Mouse (Mus musculus) spleen, adult 10 weeks (tissue): ENCODE measurements around the gene Zscan21. TPM values are rescaled to one million over a fixed set of nuclear protein-coding genes. Genes with fewer than 3 reads are reported as not detected.

ENCODE experiments used
- polyA plus RNA-seq: library from polyadenylated mRNA; stranded (reverse); fragments of 350-450 nt; fragmentation: Illumina TruSeq; extraction: RNeasy Lipid Tissue Mini Kit (QIAGEN cat#74804); gene quantifications from one replicate; pipeline ENCODE4 v1.2.3, GENCODE M21; 2015; ENCODE audit warnings: low replicate concordance; ENCODE audit not compliant: insufficient read depth

Zscan21 gene
- polyA plus RNA-seq: 19.8 TPM

DNA sequence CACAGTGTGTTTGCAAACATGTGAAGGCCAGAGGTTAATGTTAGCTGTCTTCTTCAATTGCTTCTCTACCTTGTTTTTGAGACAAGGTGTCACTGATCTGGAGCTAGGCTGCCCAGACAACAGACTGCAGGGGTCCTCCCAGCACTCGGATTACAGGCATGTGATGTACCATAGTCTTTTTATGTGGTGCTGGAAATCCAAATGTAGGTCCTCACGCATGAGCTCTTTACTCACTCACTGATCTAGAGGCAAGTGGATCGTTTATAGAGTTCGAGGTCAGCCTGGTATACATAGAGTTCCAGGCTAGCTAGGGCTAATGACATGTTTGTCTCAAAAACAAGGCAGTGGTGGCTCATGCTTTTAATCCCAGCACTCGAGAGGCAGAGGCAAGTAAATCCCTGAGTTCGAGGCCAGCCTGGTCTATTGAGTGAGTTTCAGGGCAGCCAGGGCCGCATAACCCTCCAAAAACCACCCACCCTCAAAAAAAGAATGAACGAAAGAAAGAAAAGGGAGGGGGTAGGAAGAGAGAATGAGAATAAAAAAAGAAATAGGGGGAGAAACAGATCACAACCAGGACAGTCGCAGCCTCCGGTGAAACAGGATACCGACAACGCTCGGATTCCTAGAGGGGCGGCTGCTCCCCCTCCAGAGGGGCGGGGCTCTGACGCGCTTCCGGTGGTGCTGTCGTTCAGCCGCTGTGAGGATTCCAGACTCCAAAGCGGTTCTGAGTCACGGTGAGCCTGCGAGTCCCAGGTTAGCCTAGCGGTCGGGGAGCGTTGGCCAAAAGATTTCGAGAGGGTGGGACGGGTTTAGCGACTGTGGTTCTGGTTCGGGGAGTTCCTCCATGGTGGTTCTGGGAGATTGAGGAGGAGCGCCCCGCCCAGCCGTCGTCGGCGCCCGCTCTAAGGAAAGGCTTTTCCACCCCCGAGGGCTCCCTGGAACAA, at the start of gene Zscan21:
Gene Zscan21, plus strand, starts transcription at position 649 of the 944 bp plus-strand sequence.

DNA sequence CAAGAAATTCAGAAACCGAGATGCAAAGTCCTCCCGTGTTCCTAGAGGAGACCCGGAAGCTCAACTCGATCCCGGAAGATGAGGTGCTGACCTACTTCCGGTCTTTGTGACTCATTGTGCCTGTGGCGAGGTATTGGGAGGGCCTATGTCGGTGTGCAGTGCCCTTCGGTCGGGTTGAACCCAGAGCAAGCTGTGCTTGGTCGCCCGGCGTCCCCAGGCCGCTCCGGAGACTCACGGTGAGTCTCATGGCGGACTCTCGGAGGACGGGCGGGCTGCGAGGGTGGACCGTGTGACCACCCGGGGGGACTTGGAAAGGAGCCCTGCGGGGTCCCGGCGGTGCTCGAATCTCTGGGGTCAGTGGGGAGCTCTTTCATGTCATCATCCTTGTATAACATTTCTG, 31.7 kb upstream of the Zscan21 start, which contains the start of gene Zkscan1:
Gene Zkscan1, plus strand, starts transcription at position 89 of the 400 bp plus-strand sequence.

DNA sequence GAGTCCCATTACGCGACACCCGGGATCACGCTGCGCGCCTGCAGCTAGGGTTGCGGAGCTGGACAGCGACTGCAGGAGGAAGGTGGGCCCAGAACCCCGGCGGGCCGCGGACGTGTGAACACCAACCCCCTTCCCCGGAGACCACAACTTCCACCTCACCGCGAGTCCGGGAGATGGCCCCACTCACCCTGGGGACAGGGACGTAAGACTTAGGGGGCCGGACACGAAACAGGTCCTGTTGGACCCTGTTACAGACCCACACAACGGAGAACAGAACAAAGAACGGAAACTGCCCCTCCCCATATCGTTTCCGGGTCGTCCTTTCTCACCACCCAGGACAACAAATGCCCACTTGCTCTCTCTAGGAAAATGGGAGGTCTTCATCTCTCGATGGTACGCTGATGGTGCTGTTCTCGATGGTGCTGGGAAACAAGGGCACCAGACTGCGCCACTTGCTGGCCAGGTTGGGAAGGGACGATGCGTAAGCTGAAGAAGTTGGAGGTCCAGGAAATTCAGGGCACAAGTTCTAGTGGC, 38.8 kb downstream of the Zscan21 start, which contains the start of gene Zfp113:
Gene Zfp113, minus strand, starts transcription at position 302 of the 534 bp plus-strand sequence.

DNA sequence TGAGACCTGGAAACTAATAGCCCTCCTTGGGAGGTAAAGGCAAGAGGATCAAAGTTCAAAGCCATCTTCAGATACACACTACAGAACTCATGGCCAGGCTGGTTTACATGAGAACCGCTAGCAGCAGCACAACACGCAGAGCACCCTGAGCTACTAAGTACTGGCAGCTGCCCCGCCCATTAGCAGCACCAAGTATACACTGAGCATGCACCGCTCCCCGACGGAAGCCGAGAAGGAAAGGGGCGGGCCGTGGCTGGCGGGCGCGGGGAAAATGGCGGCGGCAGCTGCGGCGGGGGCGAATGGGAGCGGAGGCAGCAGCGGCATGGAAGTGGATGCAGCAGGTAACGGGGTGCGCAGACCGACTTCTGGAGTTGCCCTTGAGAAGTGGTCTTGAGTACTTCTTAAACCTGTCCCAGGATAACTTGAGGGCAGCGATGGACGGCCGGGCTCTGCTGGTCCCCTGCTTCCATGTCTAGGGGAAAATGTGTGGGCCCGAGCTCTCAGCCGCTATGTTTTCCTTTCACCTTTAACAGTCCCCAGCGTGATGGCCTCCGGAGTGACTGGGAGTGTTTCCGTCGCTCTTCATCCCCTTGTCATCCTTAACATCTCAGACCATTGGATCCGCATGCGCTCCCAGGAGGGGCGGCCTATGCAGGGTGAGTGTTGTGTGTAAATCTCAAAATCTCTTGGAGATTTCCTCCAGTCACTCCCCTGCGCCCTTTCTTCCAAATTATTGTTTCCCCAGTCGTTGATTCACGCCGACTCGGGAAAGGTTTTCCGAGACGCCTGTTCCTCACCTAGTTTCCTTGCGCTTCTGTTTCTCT, 44.4 kb downstream of the Zscan21 start, which contains the start of gene Cops6:
Gene Cops6, plus strand, starts transcription at position 230 of the 824 bp plus-strand sequence.

DNA sequence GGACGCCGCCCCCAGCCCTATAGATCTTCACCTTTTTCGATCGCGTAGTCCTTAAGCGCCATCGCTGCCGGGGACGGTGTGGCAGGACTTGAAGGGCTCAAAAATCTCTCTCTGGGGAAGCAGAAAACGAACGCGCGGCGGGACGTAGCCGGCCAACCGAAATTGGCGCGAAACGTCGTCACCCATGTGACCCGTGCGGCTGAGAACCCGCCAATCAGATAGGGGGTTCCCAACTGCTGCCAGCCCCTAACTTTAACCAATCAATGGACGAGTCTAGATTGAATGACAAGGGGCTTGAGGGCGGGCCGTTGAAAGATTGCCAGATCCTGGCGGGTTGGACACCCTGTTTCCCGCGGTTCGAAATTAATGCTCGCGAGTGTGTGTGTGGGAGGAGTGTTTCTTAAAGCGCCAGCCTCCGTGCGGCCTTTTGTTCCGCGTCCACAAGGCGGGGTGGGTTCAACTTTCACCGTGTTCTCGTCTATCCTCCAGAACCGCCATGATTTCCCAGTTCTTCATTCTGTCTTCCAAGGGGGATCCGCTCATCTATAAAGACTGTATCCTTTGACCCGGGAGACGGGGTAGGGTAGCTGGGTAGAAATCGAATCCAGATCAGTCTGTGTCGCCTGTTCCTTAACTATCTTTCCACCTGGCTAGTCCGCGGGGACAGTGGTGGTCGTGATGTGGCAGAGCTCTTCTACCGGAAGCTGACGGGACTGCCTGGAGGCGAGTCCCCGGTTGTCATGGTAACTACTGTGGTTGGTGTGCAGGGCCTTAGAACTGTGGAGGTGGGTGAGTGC, 55.2 kb downstream of the Zscan21 start, which contains the start of the genes Ap4m1 and Mcm7:
Gene Ap4m1, plus strand, starts transcription at position 308 of the 797 bp plus-strand sequence.
Gene Mcm7, minus strand, starts transcription at position 728 of the 797 bp plus-strand sequence.

Other genes with a start within 250 kb of the Zscan21 start
- 53.7 TPM for gene Pilrb2, start 245.1 kb upstream of the Zscan21 start, polyA plus RNA-seq
- not detected for gene Cyp3a13, start 195.3 kb upstream of the Zscan21 start, polyA plus RNA-seq
- not detected for gene Gjc3, start 153.8 kb upstream of the Zscan21 start, polyA plus RNA-seq
- gene Azgp1, start 135.4 kb upstream of the Zscan21 start, polyA plus RNA-seq: not detected
- gene Smok3a, start 95.6 kb upstream of the Zscan21 start, polyA plus RNA-seq: not detected
- gene Smok3b, start 95.5 kb upstream of the Zscan21 start, polyA plus RNA-seq: not detected
- not detected for gene Smok3c, start 63.7 kb upstream of the Zscan21 start, polyA plus RNA-seq
- 13.1 TPM for gene Zkscan1, start 31.8 kb upstream of the Zscan21 start, polyA plus RNA-seq
- gene Zfp113, start 38.8 kb downstream of the Zscan21 start, polyA plus RNA-seq: 13.6 TPM
- gene Cops6, start 44.2 kb downstream of the Zscan21 start, polyA plus RNA-seq: 87.2 TPM
- gene Ap4m1, start 55.1 kb downstream of the Zscan21 start, polyA plus RNA-seq: 27.2 TPM
- 78.9 TPM for gene Mcm7, start 55.5 kb downstream of the Zscan21 start, polyA plus RNA-seq
- 25.7 TPM for gene Taf6, start 70.5 kb downstream of the Zscan21 start, polyA plus RNA-seq
- 29.8 TPM for gene Cnpy4, start 70.6 kb downstream of the Zscan21 start, polyA plus RNA-seq
- gene Mblac1, start 77.4 kb downstream of the Zscan21 start, polyA plus RNA-seq: 1.4 TPM
- 2.1 TPM for gene Nxpe5, start 109.0 kb downstream of the Zscan21 start, polyA plus RNA-seq
- gene Lamtor4, start 138.6 kb downstream of the Zscan21 start, polyA plus RNA-seq: 18.6 TPM
- 30.6 TPM for gene BC037034, start 147.1 kb downstream of the Zscan21 start, polyA plus RNA-seq
- 0.12 TPM for gene Gal3st4, start 155.9 kb downstream of the Zscan21 start, polyA plus RNA-seq
- not detected for gene Gm43720, start 163.1 kb downstream of the Zscan21 start, polyA plus RNA-seq
- gene Gpc2, start 163.1 kb downstream of the Zscan21 start, polyA plus RNA-seq: 3.7 TPM
- 2.2 TPM for gene Stag3, start 163.3 kb downstream of the Zscan21 start, polyA plus RNA-seq
- gene Pvrig, start 225.1 kb downstream of the Zscan21 start, polyA plus RNA-seq: 6.7 TPM